Mouse (Mus musculus) heart, embryonic 12.5 days (tissue): Measurements from ENCODE around the gene Vps37b. TPM values are rescaled to one million over a fixed set of nuclear protein-coding genes. Genes with fewer than 3 reads are reported as not detected.
A peak's percentile ranks its signal among the peaks of the same experiment; 100 is the strongest.

Source experiments
- ATAC-seq: fragments of 200-750 bp; cut with Nextera tagmentation; 2 replicates; pipeline ENCODE4 v1.8.0; 2017; ENCODE audit warnings: moderate TSS enrichment, moderate library complexity; ENCODE audit not compliant: insufficient number of reproducible peaks, low FRiP score
- H3K27ac ChIP-seq: fragments of 300-500 bp; sonication (generic); 2 replicates; pipeline ENCODE4 v1.5.1; 2016; ENCODE audit warnings: mild to moderate bottlenecking, moderate library complexity; ENCODE audit not compliant: poor library complexity, severe bottlenecking
- H3K27me3 ChIP-seq: fragments of 300-500 bp; sonication (generic); replicated peaks from 2 replicates; pipeline ENCODE4 v1.6.1; 2016; ENCODE audit warnings: mild to moderate bottlenecking, moderate library complexity
- H3K36me3 ChIP-seq: fragments of 300-500 bp; sonication (generic); 2 replicates; pipeline ENCODE4 v1.6.1; 2016; ENCODE audit warnings: mild to moderate bottlenecking, moderate library complexity
- H3K4me1 ChIP-seq: fragments of 300-500 bp; sonication (generic); replicated peaks from 2 replicates; pipeline ENCODE4 v1.6.1; 2016; ENCODE audit warnings: mild to moderate bottlenecking
- H3K4me2 ChIP-seq: fragments of 300-500 bp; sonication (generic); 2 replicates; pipeline ENCODE4 v1.6.1; 2016; ENCODE audit warnings: mild to moderate bottlenecking, moderate library complexity
- H3K4me3 ChIP-seq: fragments of 300-500 bp; sonication (generic); 2 replicates; pipeline ENCODE4 v1.5.1; 2016; ENCODE audit warnings: mild to moderate bottlenecking
- H3K9ac ChIP-seq: fragments of 300-500 bp; sonication (generic); 2 replicates; pipeline ENCODE4 v1.6.1; 2016; ENCODE audit warnings: mild to moderate bottlenecking, moderate library complexity
- H3K9me3 ChIP-seq: fragments of 300-500 bp; sonication (generic); replicated peaks from 2 replicates; pipeline ENCODE4 v1.6.1; 2016; ENCODE audit warnings: mild to moderate bottlenecking, moderate library complexity
- WGBS: fragments of 180-500 bp; shearing (Covaris S2); methylation state at CpG from one replicate; pipeline ENCODE4 v1.1.7; 2016; 5-methylcytosine and 5-hydroxymethylcytosine counted together
- polyA plus RNA-seq: library from polyadenylated mRNA; unstranded; fragments of >200 nt; fragmentation: Nextera tagmentation; extraction: Ambion mirVana; gene quantifications from 2 replicates; pipeline ENCODE4 v1.2.1, GENCODE M21; 2016

The Vps37b gene
- polyA plus RNA-seq, 1 experiment from 2014 or later, result 61.9 TPM

DNA sequence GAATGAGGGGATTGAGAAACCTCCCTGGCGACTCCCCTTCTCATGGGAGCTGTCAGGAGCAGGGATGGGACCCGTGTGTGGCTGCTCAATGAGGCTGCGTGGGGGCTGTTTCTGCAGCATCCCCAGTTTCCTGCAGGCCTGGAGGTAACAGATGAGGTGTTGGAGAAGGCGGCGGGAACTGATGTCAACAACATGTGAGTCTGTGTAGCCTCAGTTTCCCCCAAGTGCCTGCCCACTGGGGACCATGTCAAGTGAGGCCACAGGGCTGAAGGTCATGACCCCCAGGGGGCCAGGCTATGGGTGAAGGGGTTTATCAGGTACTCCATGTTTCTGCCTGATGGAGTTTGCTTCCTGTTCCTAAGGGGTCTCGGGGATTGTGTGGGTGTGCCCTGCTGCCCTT is 40.7 kb downstream of the Vps37b start:
- Histone ChIP-seq H3K27me3 (no peaks in the 10 kb centered on the region), H3K9ac (no peak overlapping the region), H3K36me3 (no peaks in the 10 kb centered on the region), H3K4me2 (no peak overlapping the region), H3K27ac (no peak overlapping the region), H3K4me1 (peaks cover 36% of the 10 kb centered on the region), H3K4me3 (no peak overlapping the region), H3K9me3 (no peaks in the 10 kb centered on the region)
- WGBS, result 78% methylated on average over 6 of the region's 6 CpGs
- ATAC-seq, result no peak

DNA sequence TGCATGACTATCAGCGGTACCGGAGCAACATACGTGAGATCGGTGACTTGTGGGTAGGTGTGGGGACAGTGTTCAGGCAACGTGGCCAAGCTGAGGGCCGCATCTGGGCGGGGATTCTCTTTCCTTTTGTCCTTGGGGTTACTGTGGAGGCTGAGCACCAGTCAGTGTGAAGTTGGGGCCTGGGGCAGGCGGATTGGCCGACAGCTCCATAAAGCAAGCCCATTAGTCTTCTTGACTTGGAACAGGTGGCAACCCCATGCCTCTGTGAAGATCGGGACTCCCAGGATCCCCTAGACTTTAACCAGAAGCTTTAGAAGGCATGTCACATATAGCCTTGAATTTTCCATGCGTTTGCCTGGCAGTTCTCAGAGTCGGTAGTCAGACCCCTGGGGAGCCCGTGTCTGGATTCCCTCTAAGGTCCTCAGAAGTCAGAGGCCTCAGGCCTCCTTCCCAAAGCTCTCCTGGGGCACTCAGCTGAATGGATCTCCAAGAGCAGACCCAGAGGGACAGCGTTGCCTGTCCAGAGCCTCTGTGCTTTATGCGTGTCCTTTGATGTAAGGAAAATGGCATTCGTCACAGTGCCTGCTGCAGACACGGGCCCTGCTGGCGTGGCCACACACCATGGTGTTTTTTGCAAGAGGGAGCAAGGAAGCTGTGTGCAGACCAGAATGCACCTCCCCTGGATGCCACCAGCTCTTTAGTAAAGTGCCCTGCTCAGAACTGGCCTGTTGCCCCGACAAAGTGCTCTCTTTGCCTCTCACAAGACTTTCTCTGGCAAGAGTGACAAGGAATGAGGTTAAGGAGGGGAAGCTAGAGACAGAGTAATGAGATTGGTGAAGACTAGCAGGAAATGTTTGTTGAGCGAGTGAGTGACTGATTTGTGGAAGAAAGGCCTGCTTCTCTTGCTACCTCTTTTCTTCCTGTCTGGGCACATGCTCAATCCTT is 41.9 kb downstream of the Vps37b start:
- no peak overlapping the region for H3K9ac ChIP-seq
- no peak overlapping the region for H3K27ac ChIP-seq
- no peak overlapping the region for H3K4me2 ChIP-seq
- peaks cover 45% of the 10 kb centered on the region for H3K4me1 ChIP-seq
- ATAC-seq, result no peak
- WGBS, result 76% methylated on average over 20 of the region's 20 CpGs
- no peak overlapping the region for H3K4me3 ChIP-seq
- H3K9me3 ChIP-seq, result no peaks in the 10 kb centered on the region
- H3K27me3 ChIP-seq, result no peaks in the 10 kb centered on the region
- no peaks in the 10 kb centered on the region for H3K36me3 ChIP-seq

DNA sequence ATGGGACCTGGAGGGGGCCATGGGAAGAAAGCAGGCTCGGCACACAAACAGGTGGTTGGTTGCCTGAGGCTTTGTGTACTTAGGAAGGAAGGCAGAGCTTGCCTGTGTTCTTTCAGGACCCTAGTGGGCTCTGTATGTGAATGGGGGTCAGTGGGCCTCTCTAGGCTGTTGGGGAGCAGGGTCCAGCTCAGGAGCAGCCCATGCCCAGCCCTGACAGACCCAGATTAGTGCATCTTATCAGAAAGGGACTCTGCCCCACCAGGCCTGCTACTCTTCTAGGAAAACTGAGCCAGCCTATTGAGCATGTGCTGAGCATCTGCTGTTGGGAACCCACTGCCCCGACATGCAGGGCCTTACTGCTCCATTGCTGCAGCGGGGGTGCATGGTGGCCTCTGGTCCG is 44.6 kb downstream of the Vps37b start:
- Histone ChIP-seq H3K9ac (no peak overlapping the region), H3K4me3 (no peak overlapping the region), H3K27me3 (no peaks in the 10 kb centered on the region), H3K36me3 (no peaks in the 10 kb centered on the region), H3K9me3 (no peaks in the 10 kb centered on the region), H3K27ac (no peak overlapping the region), H3K4me2 (no peak overlapping the region), H3K4me1 (peaks cover 42% of the 10 kb centered on the region)
- WGBS, result 77% methylated on average over 4 of the region's 4 CpGs
- ATAC-seq, result no peak

DNA sequence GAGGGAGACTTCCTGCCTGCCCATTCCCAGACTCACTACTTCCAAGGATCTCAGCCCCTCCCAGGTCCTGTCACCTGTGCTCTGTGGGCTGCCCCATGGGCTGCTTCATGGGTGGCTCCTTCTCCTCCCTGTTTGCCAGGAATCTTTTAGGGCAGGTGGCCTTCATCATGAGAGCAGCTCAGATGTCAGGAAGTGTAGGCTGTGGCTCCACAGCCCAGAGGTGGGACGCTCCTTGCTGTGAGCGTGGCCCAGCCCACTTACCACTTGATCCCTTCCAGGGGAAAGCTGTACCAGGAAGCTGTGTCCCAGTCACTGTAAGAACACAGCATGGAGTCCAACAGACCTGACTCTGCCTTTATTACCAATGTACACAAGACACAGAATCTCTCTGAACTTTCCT is 45.1 kb downstream of the Vps37b start:
- Histone ChIP-seq H3K9ac (no peak overlapping the region), H3K9me3 (no peaks in the 10 kb centered on the region), H3K36me3 (no peaks in the 10 kb centered on the region), H3K4me2 (no peak overlapping the region), H3K4me3 (no peak overlapping the region), H3K27ac (no peak overlapping the region), H3K4me1 (peaks cover 41% of the 10 kb centered on the region), H3K27me3 (no peaks in the 10 kb centered on the region)
- ATAC-seq, result no peak
- 61% methylated on average over 2 of the region's 2 CpGs for WGBS

DNA sequence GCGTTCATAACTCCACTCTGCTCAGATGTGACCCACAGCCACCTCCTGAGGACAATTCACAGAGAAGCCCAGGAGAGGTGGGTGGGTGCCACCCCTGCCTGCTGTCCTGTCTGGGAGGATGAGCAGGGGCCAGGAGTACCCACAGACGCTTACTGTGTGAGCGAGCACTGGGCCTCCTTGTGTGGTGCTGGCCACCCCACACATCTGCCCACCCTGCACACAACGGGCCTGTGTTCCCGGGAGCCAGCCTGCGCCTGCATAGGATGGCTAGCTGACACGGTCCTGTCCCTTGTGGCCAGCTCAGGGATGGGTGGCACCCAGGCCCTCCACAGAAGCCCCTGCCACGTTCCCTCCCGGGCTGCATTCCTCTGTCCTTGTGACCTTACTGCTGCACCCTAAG is 46.6 kb downstream of the Vps37b start:
- Histone ChIP-seq H3K9me3 (no peaks in the 10 kb centered on the region), H3K9ac (no peak overlapping the region), H3K4me3 (no peak overlapping the region), H3K4me2 (no peak overlapping the region), H3K27me3 (no peaks in the 10 kb centered on the region), H3K36me3 (no peaks in the 10 kb centered on the region), H3K4me1 (peaks cover 47% of the 10 kb centered on the region), H3K27ac (no peak overlapping the region; the same call in 1 of the 2 replicates)
- ATAC-seq, result 0 out of 2 replicates have a peak, but pooled peaks have one; percentile 36
- 68% methylated on average over 9 of the region's 9 CpGs for WGBS

DNA sequence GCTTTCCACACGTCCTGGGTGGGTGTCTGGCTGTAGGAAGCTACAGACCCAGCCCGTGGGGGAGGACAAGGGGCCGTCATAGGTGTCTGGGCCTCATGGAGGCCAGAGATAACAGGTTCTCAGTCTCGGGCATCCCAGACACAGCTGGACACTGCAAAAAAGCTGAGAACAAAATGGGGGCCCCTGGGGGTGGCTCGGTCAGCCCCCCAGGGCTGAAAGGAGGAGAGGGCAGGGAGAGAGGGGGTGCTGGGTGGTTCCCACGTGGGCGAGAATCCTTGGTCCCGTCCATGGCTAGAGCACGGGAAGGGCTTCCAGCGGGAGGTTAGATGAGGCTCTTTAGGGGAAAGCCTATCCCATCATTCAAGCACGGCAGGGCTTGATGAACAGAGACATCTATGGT is 49.2 kb downstream of the Vps37b start:
- Histone ChIP-seq H3K4me1 (peaks cover 58% of the 10 kb centered on the region), H3K9ac (no peak overlapping the region), H3K36me3 (no peaks in the 10 kb centered on the region), H3K4me3 (no peak overlapping the region), H3K9me3 (no peaks in the 10 kb centered on the region), H3K4me2 (no peak overlapping the region), H3K27ac (no peak overlapping the region), H3K27me3 (no peaks in the 10 kb centered on the region)
- no peak for ATAC-seq
- 69% methylated on average over 11 of the region's 11 CpGs for WGBS

DNA sequence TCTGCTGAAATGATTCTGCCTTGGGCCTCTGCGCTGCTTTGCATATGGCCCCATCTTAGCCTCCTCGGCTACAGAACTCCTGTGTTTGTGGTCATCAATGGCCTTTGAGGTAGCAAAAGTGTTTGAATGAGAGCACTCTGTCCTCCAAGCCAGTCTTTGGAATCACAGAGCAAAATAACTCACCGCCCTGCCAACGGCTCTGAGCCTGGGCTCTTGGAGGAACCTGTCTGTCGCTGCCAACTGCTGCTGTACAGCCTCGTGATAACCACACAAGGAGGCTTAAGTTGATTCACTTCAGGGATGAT is 50.9 kb downstream of the Vps37b start:
- Histone ChIP-seq H3K9me3 (no peaks in the 10 kb centered on the region), H3K4me3 (no peak overlapping the region), H3K9ac (no peak overlapping the region), H3K36me3 (no peaks in the 10 kb centered on the region), H3K4me2 (no peak overlapping the region), H3K27ac (no peak overlapping the region), H3K27me3 (0 out of 2 replicates have a peak, but pooled peaks cover 14% of the 10 kb centered on the region), H3K4me1 (peaks cover 50% of the 10 kb centered on the region)
- 65% methylated on average over 6 of the region's 6 CpGs for WGBS
- ATAC-seq, result no peak

DNA sequence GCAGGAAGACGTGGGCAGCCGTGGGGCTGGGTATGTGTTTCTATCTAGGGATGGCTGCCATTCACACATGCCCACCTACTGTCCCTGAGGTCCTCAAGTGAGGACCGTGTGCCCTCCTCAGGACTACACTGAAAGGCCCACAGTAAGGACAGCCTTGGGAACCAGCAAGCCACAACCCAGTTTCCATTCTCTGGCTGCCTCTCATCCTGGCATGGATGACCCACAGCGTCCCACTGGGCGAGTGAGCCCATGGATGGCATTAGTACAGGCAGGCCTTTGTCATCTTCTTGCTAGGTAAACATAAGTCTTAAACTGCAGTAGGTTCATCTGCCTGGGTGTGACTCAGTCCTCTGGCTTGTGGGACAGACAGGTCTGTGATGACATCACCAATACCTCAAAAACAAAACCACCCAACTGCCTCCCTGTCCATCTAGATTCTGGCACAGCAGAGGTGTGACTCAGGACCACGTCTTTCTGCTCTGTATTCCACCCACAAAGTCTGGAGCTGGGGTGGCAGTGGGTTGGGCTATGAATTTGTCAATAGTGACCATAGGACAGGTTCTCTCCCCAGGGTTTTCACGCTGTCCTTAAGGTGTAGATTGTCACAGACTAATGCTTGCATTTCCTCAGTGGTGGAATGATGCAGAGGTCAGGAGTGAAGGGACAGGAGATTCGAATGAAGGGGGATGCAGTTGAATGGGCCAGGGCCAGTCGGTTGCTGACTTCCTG is 51.4 kb downstream of the Vps37b start:
- no peaks in the 10 kb centered on the region for H3K36me3 ChIP-seq
- H3K4me3 ChIP-seq, result no peak overlapping the region
- no peaks in the 10 kb centered on the region for H3K9me3 ChIP-seq
- H3K4me2 ChIP-seq, result no peak overlapping the region
- 76% methylated on average over 9 of the region's 9 CpGs for WGBS
- 0 out of 2 replicates have a peak, but pooled peaks cover 19% of the 10 kb centered on the region for H3K27me3 ChIP-seq
- no peak for ATAC-seq
- H3K9ac ChIP-seq, result no peak overlapping the region
- H3K27ac ChIP-seq, result no peak overlapping the region
- peaks cover 48% of the 10 kb centered on the region for H3K4me1 ChIP-seq

DNA sequence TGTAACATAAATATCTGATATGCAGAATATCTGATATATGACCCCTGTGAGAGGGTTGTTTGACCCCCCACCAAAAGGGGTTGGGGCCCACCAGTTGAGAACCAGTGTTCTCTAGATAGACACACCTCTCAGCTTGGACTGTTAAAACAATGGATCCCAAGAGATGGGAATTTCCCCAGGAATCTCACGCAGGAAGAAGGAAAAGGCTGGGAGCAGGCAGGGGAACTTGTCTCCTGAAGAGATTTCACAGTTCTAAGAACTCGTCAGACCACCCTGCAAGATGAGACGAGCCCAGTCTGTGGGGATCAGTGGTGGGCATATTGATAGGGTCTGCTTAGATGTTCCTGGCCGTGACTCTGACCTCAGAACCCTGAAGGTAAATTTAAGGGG is 52.1 kb downstream of the Vps37b start:
- 62% methylated on average over 4 of the region's 4 CpGs for WGBS
- H3K9ac ChIP-seq, result no peak overlapping the region
- H3K27ac ChIP-seq, result no peak overlapping the region
- no peaks in the 10 kb centered on the region for H3K9me3 ChIP-seq
- no peak for ATAC-seq
- 0 out of 2 replicates have a peak, but pooled peaks cover 21% of the 10 kb centered on the region for H3K27me3 ChIP-seq
- H3K4me2 ChIP-seq, result no peak overlapping the region
- H3K4me1 ChIP-seq, result peaks cover 45% of the 10 kb centered on the region
- H3K36me3 ChIP-seq, result no peaks in the 10 kb centered on the region
- no peak overlapping the region for H3K4me3 ChIP-seq

DNA sequence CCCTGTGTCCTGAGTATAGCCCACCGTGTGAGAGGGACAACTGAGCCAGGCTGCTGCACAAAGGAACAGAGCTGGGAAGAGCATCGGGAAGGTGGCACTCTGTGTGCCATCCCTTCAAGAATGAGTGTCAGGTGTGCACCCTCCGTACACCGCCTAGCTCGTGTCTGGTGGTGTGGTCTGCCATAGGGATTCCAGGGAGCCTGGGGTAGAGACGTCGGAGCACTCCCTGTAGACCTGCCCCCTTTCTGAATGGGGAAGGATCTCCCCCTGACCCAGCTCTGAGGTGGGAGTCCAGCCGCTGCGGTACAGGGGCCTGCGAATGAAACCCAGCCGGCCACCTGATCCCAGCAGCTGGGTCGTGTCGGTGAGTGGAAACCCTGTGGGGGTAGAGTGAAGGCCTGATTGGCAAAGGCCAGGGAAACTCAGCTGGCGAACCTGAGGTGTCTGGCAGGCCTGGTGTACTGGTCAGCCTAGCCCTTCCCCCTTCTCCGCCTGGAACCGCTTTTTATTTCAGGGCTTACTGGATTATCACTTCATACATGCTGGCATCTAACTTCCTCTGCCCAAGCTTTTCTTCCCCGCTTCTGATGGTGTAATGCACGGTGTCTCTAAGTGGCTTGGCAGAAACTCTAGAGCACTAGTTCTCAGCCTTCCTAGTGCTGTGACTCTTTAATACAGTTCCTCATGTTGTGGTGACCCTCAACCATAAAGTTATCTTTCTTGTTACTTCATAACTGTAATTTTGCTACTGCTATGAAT is 52.7 kb downstream of the Vps37b start:
- Histone ChIP-seq H3K9ac (no peak overlapping the region), H3K9me3 (no peaks in the 10 kb centered on the region), H3K27me3 (0 out of 2 replicates have a peak, but pooled peaks cover 26% of the 10 kb centered on the region), H3K4me2 (no peak overlapping the region), H3K4me1 (peaks cover 45% of the 10 kb centered on the region), H3K4me3 (no peak overlapping the region), H3K36me3 (no peaks in the 10 kb centered on the region), H3K27ac (no peak overlapping the region)
- 0 out of 2 replicates have a peak, but pooled peaks have one; percentile 9 for ATAC-seq
- WGBS, result 76% methylated on average over 18 of the region's 18 CpGs

DNA sequence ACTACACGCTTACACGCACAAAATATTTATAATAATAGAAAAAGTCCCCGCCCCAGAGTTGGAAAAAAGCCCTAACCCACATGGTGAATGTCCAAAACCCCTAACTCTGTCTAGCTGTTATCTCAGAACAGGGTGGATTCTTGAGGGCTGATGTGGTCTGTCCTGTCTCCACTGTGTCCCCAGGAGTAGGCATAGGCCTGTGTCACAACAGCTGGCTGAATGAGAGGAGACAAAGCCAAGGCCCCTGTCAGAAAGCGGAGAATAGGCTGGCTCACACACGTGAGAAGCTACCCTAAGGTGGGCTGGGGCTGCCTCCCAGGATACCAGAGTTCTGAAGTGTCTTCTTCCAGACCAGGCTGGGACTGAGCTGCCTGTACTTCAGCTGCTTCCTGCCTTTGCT is 53.9 kb downstream of the Vps37b start:
- Histone ChIP-seq H3K4me3 (no peak overlapping the region), H3K27me3 (0 out of 2 replicates have a peak, but pooled peaks cover 26% of the 10 kb centered on the region), H3K9ac (no peak overlapping the region), H3K4me1 (peaks cover 45% of the 10 kb centered on the region), H3K9me3 (no peaks in the 10 kb centered on the region), H3K27ac (no peak overlapping the region), H3K4me2 (no peak overlapping the region), H3K36me3 (no peaks in the 10 kb centered on the region)
- ATAC-seq, result no peak
- 69% methylated on average over 5 of the region's 5 CpGs for WGBS
